Mouse (Mus musculus): Measurements from ENCODE around the gene Snx9.

DNA sequence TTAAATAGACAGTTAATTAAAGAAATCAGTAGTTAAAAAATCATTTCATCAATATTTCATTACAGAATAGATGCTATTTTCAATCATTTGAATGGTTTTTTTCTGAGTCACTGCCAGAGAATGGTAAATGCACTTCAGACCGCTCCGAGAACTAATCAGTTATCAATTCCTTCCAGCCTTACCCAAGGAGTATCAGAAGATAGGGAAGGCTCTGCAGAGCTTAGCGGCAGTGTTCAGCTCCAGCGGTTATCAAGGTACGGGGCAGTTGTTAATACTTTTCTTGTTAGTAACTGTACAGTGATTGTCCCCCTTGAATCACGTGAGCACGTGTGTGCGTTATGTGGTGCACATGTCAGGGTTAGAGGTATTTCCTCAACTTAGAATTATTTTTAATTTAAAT lies 80.8 kb downstream of the Snx9 start:
- TF ChIP-seq TAL1 (IDR thresholded peaks at IDR 0.05; ENCODE audit: low read length) (no peak), GATA1 (IDR thresholded peaks at IDR 0.05; ENCODE audit: low read length) (no peak)

Measured in erythroblast, embryonic 14.5 days (primary cell).